Mouse (Mus musculus) liver, adult 2 months (tissue): ENCODE measurements at regions not wholly inside any gene's neighbourhood (a gene's known extent, or its start where the extent isn't known, plus 50 kb on each side); places are given as distances from the start of the nearest gene placed in this dataset.

Experiments used
- CTCF ChIP-seq: fragments of 200-500 bp; IDR thresholded peaks from 2 replicates; pipeline ENCODE4 v1.5.1; 2011; ENCODE audit warnings: low read depth, low read length, control low read depth
- POLR2A ChIP-seq: fragments of 200-500 bp; IDR thresholded peaks from 2 replicates; pipeline ENCODE4 v1.6.1; 2011; ENCODE audit warnings: low read length, control low read depth; ENCODE audit not compliant: insufficient read depth; ENCODE audit errors: extremely low read depth

DNA sequence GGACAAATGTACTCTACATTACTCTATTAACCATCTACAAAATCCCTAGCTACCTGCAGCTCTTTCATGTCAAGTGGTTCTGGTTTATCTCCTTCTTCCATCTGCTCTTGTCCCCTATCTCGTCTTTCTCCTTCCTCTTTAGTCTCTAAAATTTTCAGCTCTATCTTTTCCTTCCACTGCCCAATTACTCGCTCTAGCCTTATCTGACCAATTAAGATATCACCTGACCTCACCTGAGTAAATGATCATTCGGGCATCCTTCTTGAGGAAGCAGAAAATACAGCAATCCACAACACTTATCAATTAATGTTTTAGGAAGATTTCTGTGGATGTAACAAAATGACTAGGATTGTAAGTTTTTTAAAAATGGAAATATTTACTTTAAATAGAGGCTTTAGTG lies 500.3 kb upstream of the Pcdh17 start:
- TF ChIP-seq POLR2A (no peak), CTCF (no peak)
